Mouse (Mus musculus) spleen, adult 2 months (tissue): ENCODE results near the gene Natd1. TPM values are rescaled to one million over a fixed set of nuclear protein-coding genes. Genes with fewer than 3 reads are reported as not detected.

ENCODE experiments used
- DNase-seq, 2 experiments: peaks; one replicate each; pipeline versions ENCODE4 v3.0.0 to v3.0.0-alpha.2; 2012 to 2021; ENCODE audit warnings: low spot score in 2 of 2, low read depth in 1 of 2
- H3K27ac ChIP-seq: fragments of 200-500 bp; 2 replicates; pipeline ENCODE4 v1.5.1; 2012; ENCODE audit warnings: low read length, inconsistent platforms; ENCODE audit not compliant: insufficient read depth
- H3K27me3 ChIP-seq: fragments of 200-500 bp; 2 replicates; pipeline ENCODE4 v1.6.1; 2012; ENCODE audit warnings: mild to moderate bottlenecking, moderate library complexity, low read length, inconsistent platforms; ENCODE audit not compliant: control insufficient read depth, insufficient read depth
- H3K36me3 ChIP-seq: fragments of 200-500 bp; 2 replicates; pipeline ENCODE4 v1.6.1; 2012; ENCODE audit warnings: mild to moderate bottlenecking, low read length, inconsistent platforms; ENCODE audit not compliant: control insufficient read depth, insufficient read depth
- H3K4me1 ChIP-seq: fragments of 200-500 bp; 2 replicates; pipeline ENCODE4 v1.6.1; 2011; ENCODE audit warnings: inconsistent platforms; ENCODE audit not compliant: control insufficient read depth, insufficient read depth, insufficient read length
- H3K4me3 ChIP-seq: fragments of 200-500 bp; 2 replicates; pipeline ENCODE4 v1.5.1; 2011; ENCODE audit warnings: mild to moderate bottlenecking, inconsistent platforms; ENCODE audit not compliant: insufficient read depth, insufficient read length; ENCODE audit errors: extremely low read depth
- CTCF ChIP-seq: fragments of 200-500 bp; IDR thresholded peaks from 2 replicates; pipeline ENCODE4 v1.5.1; 2011; ENCODE audit warnings: mild to moderate bottlenecking, inconsistent platforms; ENCODE audit not compliant: insufficient read depth, insufficient read length, insufficient replicate concordance; ENCODE audit errors: extremely low read depth
- POLR2A ChIP-seq: fragments of 200-500 bp; IDR thresholded peaks from 2 replicates; pipeline ENCODE4 v1.6.1; 2011; ENCODE audit warnings: low read depth, low read length, inconsistent platforms
- WGBS: fragments of 180-500 bp; shearing (Covaris S2); methylation state at CpG from one replicate; pipeline ENCODE4 v1.1.7; 2018; 5-methylcytosine and 5-hydroxymethylcytosine counted together
- polyA plus RNA-seq: library from polyadenylated mRNA; depleted of rRNA; stranded (reverse); fragments of >200 nt; gene quantifications from 2 replicates; pipeline ENCODE4 v1.2.3, GENCODE M21; 2012

Gene Natd1
- polyA plus RNA-seq, 1 experiment, result 23.2 TPM

DNA sequence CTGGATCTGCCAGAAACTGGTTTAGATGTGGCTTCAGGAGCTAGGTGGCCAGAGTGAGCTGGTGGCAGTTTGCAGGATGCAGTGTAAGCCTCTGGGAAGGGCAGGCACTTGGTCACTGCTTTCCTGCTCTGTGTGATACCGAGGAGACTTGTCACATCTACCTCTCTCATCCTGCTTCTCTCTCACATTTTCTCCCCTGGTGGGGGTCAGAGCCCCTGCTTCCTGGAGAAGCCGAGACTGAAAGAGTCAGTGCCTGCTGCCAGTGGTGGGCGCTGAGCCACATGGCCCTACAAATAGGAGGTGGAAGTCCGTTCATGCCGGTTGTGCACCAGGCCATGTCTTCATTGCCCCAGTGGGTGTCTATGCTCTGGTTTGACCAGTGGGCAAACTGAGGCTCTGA lies 26.0 kb upstream of the Natd1 start:
- no peaks in the 10 kb centered on the region for H3K27me3 ChIP-seq
- DNase-seq, result no peak
- no peak overlapping the region for H3K27ac ChIP-seq
- no peak overlapping the region for H3K4me3 ChIP-seq
- H3K4me1 ChIP-seq, result peaks cover 7% of the 10 kb centered on the region; the same call in 1 of the 2 replicates
- TF ChIP-seq CTCF, result no peak
- no peak for TF ChIP-seq POLR2A
- WGBS, result 92% methylated on average over 5 of the region's 5 CpGs
- peaks cover 20% of the 10 kb centered on the region for H3K36me3 ChIP-seq

DNA sequence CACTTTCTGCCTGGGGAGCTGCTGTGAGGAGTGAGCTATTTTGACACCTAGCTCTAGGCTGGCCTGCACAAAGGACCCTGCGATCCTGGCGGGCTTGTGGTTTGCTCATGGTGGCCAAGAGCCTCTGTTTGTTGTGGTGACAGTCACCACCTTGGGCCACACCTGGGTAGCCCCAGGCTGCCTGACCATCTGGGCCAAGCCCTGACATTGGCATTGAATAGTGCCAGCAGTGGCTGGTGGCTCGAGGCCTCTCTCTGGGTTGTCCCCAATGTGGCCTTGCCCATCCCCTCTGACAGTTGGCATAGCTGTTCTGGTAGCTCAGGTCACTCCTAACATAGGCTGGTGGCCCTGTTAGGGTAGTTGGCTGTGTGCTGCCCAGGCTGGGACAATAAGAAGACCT lies 24.9 kb upstream of the Natd1 start:
- H3K36me3 ChIP-seq, result peaks cover 14% of the 10 kb centered on the region
- 90% methylated on average over 3 of the region's 3 CpGs for whole genome bisulfite sequencing
- H3K4me1 ChIP-seq, result peaks cover 13% of the 10 kb centered on the region; the same call in 1 of the 2 replicates
- DNase-seq, result no peak
- no peak overlapping the region for H3K4me3 ChIP-seq
- no peak for TF ChIP-seq POLR2A
- TF ChIP-seq CTCF, result no peak
- H3K27me3 ChIP-seq, result no peaks in the 10 kb centered on the region
- H3K27ac ChIP-seq, result no peak overlapping the region

DNA sequence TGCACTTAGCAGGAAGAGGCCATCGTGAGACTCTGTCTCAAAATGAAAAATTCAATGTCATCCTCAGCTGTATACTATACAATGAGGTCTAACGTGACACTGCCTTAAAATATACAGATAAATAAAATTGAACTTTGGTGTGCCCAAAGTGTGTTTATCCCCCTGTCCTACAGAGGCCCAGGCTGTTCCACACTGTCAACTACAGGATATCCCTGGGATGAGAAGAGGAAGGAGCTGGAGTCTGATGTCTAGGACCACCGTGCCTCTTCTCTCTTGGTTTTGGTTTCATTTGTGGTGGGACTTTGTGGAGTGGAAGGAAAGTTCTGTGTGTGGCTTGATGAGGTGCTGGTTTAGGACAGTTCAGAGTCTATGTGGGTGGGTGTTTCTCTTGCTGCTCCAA lies 23.1 kb upstream of the Natd1 start:
- Histone ChIP-seq H3K4me1 (peaks cover 20% of the 10 kb centered on the region; the same call in 1 of the 2 replicates), H3K4me3 (no peak overlapping the region), H3K36me3 (peaks cover 2% of the 10 kb centered on the region; the same call in 1 of the 2 replicates), H3K27ac (no peak overlapping the region), H3K27me3 (no peaks in the 10 kb centered on the region)
- WGBS, result 20% methylated on average over 3 of the region's 3 CpGs
- DNase-seq, result no peak
- TF ChIP-seq CTCF (no peak), POLR2A (no peak)

DNA sequence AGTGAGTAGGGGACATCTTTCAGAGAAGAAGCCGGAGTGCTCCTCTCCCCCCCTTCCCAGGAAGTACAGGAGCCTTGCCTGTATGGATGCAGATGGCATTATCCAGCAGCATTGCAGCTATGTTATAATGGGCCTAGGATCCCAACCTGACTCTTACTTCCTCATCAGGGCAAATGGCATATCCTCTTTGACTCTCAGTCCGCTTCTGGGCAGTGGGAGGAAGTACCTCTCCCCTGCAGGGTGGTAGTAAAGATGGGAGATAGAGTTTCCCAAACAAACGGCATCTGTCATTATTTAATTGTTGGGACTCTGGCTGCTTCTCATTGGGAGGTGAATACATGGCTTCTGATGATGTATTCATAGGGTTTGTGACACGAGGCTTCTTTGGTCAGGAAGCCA lies 21.4 kb upstream of the Natd1 start:
- DNase-seq, result no peak
- Histone ChIP-seq H3K27ac (peak overlapping the region; percentile 51), H3K27me3 (no peaks in the 10 kb centered on the region), H3K4me3 (no peak overlapping the region), H3K4me1 (peaks cover 25% of the 10 kb centered on the region; the same call in 1 of the 2 replicates), H3K36me3 (no peaks in the 10 kb centered on the region)
- WGBS, result 42% methylated on average over 4 of the region's 4 CpGs
- TF ChIP-seq CTCF (no peak), POLR2A (no peak)

DNA sequence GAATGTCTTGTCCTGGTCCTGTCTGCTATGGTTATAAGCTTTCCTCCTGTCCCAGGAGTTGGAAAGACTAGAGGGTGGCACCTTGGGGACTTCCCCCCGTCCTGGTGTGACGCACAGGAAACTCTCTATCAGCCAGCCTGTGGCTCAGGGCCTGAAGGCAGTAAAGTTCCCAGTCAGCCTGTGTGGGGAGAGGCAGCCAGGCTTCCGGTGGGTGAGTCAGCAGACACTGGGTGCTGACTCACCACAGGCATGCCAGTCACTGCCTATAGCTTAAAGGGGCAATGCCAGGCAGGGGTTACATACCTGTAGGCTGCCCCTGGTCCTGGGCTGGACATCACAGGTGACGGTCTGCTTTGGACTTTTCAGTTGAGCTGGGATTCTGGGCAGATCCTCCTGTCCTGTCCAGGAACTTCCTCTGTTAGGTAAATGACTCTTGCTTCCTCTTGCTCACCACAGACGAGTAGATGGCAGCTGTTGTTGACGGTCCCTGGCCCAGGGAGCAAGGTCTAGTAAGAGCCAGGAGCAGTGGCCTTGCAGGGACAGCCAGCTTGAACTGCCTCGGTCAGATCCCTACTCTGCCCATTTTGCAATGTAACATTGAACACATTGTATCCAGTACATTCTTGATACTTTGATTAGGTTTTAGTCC lies 20.9 kb upstream of the Natd1 start:
- TF ChIP-seq CTCF (no peak), POLR2A (no peak)
- H3K36me3 ChIP-seq, result no peaks in the 10 kb centered on the region
- H3K4me1 ChIP-seq, result peaks cover 27% of the 10 kb centered on the region; the same call in 1 of the 2 replicates
- peak; percentile 50 for DNase-seq
- H3K27ac ChIP-seq, result peak overlapping the region; percentile 51
- H3K27me3 ChIP-seq, result no peaks in the 10 kb centered on the region
- WGBS, result 16% methylated on average over 7 of the region's 7 CpGs
- no peak overlapping the region for H3K4me3 ChIP-seq

DNA sequence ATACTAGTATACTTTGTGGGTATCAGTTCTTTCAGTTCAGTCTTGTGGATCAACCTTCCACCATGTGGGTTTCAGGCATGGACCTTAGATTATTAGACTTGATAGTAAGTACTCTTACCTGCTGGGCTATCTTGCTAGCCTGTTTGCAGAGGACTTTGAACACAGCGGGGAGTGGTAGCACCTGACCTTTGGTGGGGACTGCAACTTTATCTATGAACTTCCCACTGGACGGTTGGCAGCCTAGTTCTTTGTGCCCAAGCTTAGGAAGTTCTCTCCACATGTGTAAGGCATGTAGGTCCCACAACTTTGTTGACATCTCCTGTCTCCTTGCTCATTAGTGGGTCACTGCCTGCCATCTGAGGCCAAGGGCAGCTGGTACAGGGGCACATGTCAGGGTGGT lies 20.2 kb upstream of the Natd1 start:
- no peaks in the 10 kb centered on the region for H3K36me3 ChIP-seq
- 80% methylated on average over 2 of the region's 2 CpGs for WGBS

More for the DNA sequence above, 20.2 kb upstream of the Natd1 start:
- H3K27ac ChIP-seq, result peak overlapping the region; percentile 39
- DNase-seq, result no peak
- no peak for TF ChIP-seq POLR2A
- TF ChIP-seq CTCF, result no peak
- H3K27me3 ChIP-seq, result no peaks in the 10 kb centered on the region
- no peak overlapping the region for H3K4me3 ChIP-seq
- H3K4me1 ChIP-seq, result peaks cover 27% of the 10 kb centered on the region; the same call in 1 of the 2 replicates
